Mouse (Mus musculus): ENCODE data around the gene Nedd9.

Nedd9 gene

GRCm38 (mm10) chr13:41491981-41492702, 5.0 kb upstream of the Nedd9 start:
- no peak for DNase-seq (ENCODE audit: low spot score in 2 of 2)

- no peak for DNase-seq (ENCODE audit: low spot score in 2 of 2)
Observed at GRCm38 (mm10) chr13:41491522-41491921, 4.4 kb upstream of the Nedd9 start.

GRCm38 (mm10) chr13:41490282-41490681, 3.1 kb upstream of the Nedd9 start:
- DNase-seq (ENCODE audit: low spot score in 2 of 2) = no peak

- DNase-seq (ENCODE audit: low spot score in 2 of 2) = no peak
Observed at GRCm38 (mm10) chr13:41489705-41490275, 2.6 kb upstream of the Nedd9 start.

- no peak for DNase-seq (ENCODE audit: low spot score in 2 of 2)
Observed at GRCm38 (mm10) chr13:41487409-41487743, 214 bp upstream of the Nedd9 start.

- DNase-seq (ENCODE audit: low spot score in 2 of 2) = no peak
Observed at GRCm38 (mm10) chr13:41483966-41484365, 3.2 kb downstream of the Nedd9 start.

- no peak for DNase-seq (ENCODE audit: low spot score in 2 of 2)
Observed at GRCm38 (mm10) chr13:41482408-41483011, 4.7 kb downstream of the Nedd9 start.

- no peak for DNase-seq (ENCODE audit: low spot score in 2 of 2)
Observed at GRCm38 (mm10) chr13:41479737-41480435, 7.3 kb downstream of the Nedd9 start.

- no peak for DNase-seq (ENCODE audit: low spot score in 2 of 2)
Observed at GRCm38 (mm10) chr13:41476216-41476615, 10.9 kb downstream of the Nedd9 start.

GRCm38 (mm10) chr13:41474365-41474764, 12.8 kb downstream of the Nedd9 start:
- DNase-seq (ENCODE audit: low spot score in 2 of 2) = no peak

GRCm38 (mm10) chr13:41473504-41473903, 13.7 kb downstream of the Nedd9 start:
- DNase-seq (ENCODE audit: low spot score in 2 of 2) = no peak

- DNase-seq (ENCODE audit: low spot score in 2 of 2) = no peak
Observed at GRCm38 (mm10) chr13:41472878-41473424, 14.2 kb downstream of the Nedd9 start.

GRCm38 (mm10) chr13:41468277-41468676, 18.9 kb downstream of the Nedd9 start:
- DNase-seq (ENCODE audit: low spot score in 2 of 2) = no peak

GRCm38 (mm10) chr13:41467036-41467435, 20.1 kb downstream of the Nedd9 start:
- DNase-seq (ENCODE audit: low spot score in 2 of 2) = no peak

- no peak for DNase-seq (ENCODE audit: low spot score in 2 of 2)
Observed at GRCm38 (mm10) chr13:41466616-41467015, 20.5 kb downstream of the Nedd9 start.

GRCm38 (mm10) chr13:41466191-41466590, 21.0 kb downstream of the Nedd9 start:
- no peak for DNase-seq (ENCODE audit: low spot score in 2 of 2)

- DNase-seq (ENCODE audit: low spot score in 2 of 2) = no peak
Observed at GRCm38 (mm10) chr13:41461418-41461817, 25.7 kb downstream of the Nedd9 start.

GRCm38 (mm10) chr13:41459683-41460286, 27.4 kb downstream of the Nedd9 start:
- no peak for DNase-seq (ENCODE audit: low spot score in 2 of 2)

GRCm38 (mm10) chr13:41458709-41459108, 28.5 kb downstream of the Nedd9 start:
- no peak for DNase-seq (ENCODE audit: low spot score in 2 of 2)

- DNase-seq (ENCODE audit: low spot score in 2 of 2) = no peak
Observed at GRCm38 (mm10) chr13:41457798-41458390, 29.3 kb downstream of the Nedd9 start.

- no peak for DNase-seq (ENCODE audit: low spot score in 2 of 2)
Observed at GRCm38 (mm10) chr13:41457030-41457797, 29.9 kb downstream of the Nedd9 start.

Data from frontal cortex, postnatal 10 days (tissue).